Mouse (Mus musculus): ENCODE data around the gene Pnldc1. TPM values are rescaled to one million over a fixed set of nuclear protein-coding genes. Genes with fewer than 3 reads are reported as not detected.
A peak's percentile ranks its signal among the peaks of the same experiment; 100 is the strongest.
"Not testable (repeated sequence)": the region's sequence is repeated elsewhere in the genome, so short reads cannot be mapped to it uniquely, and the experiment has no call there.

Pnldc1 gene
- total RNA-seq, 2 experiments from 2014 or later, result 2.3 to 4.2 TPM

GRCm38 (mm10) chr17:12910391-12910790 is 361 bp upstream of the Pnldc1 start:
- no peak for DNase-seq (ENCODE audit: low spot score in 2 of 2)

GRCm38 (mm10) chr17:12906436-12906835 is 3.6 kb downstream of the Pnldc1 start:
- DNase-seq (ENCODE audit: low spot score in 2 of 2), result no peak

- DNase-seq (ENCODE audit: low spot score in 2 of 2), result no peak
Measured at GRCm38 (mm10) chr17:12905810-12906209, 4.2 kb downstream of the Pnldc1 start.

DNA sequence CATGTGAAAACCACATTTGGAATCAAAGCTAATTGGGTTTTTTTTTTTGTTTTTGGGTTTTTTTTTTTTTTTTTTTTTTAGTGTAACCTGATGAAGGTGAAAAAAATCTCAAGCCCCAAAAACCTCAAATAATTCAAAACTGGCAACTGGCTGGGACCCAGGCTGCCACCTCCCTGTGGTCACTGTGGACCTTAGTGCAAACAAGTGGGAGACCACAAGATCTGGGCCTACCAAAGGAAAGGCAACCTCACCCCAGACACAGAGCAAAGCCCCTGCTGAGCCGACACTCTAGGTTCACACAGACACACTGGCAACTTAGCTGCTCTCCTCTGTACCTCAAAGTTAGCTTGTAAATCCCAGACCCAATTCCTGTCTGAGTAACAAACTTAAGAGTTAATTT is 5.7 kb downstream of the Pnldc1 start:
- no peak for DNase-seq (ENCODE audit: low spot score in 2 of 2)

DNA sequence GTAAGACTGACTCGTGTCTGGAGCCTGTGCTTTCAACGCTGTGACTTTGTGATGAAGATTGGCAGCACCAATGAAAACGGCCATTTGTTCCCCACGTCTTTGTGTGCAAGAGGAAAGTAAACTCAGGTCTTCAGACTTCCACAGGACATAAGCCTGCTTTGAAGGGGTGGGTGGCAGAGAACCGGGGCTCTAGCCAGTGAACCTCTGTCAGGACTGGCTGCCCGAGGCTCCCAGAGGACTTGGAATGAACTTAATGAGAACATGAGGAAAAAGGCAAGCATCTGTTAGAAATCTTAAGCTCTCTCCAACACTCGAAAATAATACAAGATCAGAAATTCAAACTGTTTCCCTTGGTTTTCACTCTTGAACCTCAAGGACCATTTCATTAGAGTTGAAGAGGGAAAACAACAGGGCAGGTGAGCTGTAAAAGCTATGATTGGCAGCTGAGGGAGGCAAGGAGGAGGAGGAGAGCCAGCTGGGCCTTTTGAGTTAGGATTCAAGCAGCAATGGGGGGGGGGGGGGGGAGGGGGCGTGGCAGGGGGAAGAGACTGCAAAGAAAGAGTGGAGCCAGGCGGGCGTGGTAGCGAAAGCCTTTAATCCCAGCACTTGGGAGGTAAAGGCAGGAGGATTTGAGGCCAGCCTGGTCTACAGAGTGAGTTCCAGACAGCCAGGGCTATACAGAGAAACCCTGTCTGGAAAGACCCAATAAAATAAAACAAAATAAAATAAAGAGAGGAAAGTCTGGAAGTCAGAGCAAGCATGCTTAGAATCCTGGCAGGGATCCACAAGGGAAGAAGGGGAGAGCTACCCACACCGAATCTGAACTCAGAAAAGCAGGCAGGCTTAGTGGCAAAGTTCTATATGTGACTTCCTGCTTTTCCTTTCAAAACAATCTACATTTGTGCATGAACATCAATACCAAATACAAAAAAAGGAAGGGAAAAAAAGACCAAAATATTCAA is 6.4 kb downstream of the Pnldc1 start:
- no peak for DNase-seq (ENCODE audit: low spot score in 2 of 2)

- no peak for DNase-seq (ENCODE audit: low spot score in 2 of 2)
Measured at GRCm38 (mm10) chr17:12902291-12902690, 7.7 kb downstream of the Pnldc1 start.

- DNase-seq (ENCODE audit: low spot score in 2 of 2), result not testable (repeated sequence)
Measured at GRCm38 (mm10) chr17:12898607-12899006, 11.4 kb downstream of the Pnldc1 start.

- no peak for DNase-seq (ENCODE audit: low spot score in 2 of 2)
Measured at GRCm38 (mm10) chr17:12897674-12898073, 12.4 kb downstream of the Pnldc1 start.

DNA sequence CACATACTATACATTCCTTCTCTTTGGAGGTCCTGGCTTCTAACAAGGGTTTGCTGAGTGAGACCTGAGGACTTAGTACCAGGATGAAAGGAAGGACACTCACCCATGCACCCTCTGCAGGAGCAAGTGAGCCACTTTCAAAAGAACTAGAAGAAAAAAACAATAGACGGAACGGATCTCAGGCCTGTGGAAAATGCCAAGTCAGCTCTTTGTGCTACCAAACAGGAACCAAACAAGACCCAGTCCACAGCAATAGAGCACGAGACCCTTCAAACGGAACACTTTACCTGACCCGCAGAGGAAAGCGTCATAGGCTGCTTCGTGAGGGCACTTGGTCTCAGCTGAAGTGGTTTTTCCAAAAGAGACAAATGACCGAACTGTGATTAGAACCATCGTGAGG is 18.0 kb downstream of the Pnldc1 start:
- DNase-seq (ENCODE audit: low spot score in 2 of 2), result no peak

GRCm38 (mm10) chr17:12891054-12891453 is 19.0 kb downstream of the Pnldc1 start:
- no peak for DNase-seq (ENCODE audit: low spot score in 2 of 2)

GRCm38 (mm10) chr17:12887021-12887775 is 22.8 kb downstream of the Pnldc1 start:
- DNase-seq (ENCODE audit: low spot score in 2 of 2), result no peak

DNA sequence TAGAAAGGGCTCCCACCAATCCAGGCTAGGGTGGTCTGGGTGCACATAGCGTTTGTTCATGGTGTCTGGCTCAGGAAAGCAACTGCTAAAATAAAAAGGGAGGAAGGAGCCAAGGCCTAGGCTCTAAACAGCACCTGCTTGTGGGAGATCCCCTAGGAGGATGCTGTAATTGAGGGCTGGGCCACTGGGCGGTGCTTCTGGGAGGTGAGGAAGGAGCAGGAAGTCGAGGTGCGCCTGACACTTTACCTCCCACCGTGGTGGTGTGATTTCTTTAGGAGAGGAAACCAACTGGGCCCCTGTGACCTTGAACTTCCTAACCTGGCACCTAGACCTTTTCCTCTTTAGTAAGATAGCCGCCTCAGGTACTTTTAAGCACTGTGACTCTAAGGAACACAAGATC is 23.4 kb downstream of the Pnldc1 start:
- no peak for DNase-seq (ENCODE audit: low spot score in 2 of 2)

- DNase-seq (ENCODE audit: low spot score in 2 of 2), result no peak
Measured at GRCm38 (mm10) chr17:12881216-12881615, 28.8 kb downstream of the Pnldc1 start.

DNA sequence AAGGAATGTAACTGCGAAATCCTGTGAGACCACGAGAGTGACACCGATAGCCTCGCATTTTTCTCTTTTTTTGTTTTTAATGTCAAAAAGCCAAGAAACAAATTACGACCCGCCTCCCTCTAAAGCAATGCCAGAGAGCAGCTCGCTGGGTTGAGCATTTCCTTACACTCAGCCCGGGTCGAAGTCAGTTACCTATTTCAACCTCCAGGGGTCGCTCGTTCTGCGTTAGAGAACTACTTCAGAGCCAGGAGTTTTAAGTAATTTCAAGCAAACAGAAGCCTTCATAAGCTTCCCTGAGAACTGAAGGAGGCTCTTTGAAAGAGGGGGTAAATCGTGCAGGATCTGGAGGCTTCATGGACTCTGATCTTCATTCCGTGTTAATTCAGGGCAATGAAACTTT is 29.9 kb downstream of the Pnldc1 start:
- DNase-seq (ENCODE audit: low spot score in 2 of 2), result peak; percentile 84 to 86

- DNase-seq (ENCODE audit: low spot score in 2 of 2), result no peak
Measured at GRCm38 (mm10) chr17:12875734-12876133, 34.3 kb downstream of the Pnldc1 start, which contains the start of gene Mrgprh. TSS of gene Mrgprh (plus strand) at chr17:12876034.

DNA sequence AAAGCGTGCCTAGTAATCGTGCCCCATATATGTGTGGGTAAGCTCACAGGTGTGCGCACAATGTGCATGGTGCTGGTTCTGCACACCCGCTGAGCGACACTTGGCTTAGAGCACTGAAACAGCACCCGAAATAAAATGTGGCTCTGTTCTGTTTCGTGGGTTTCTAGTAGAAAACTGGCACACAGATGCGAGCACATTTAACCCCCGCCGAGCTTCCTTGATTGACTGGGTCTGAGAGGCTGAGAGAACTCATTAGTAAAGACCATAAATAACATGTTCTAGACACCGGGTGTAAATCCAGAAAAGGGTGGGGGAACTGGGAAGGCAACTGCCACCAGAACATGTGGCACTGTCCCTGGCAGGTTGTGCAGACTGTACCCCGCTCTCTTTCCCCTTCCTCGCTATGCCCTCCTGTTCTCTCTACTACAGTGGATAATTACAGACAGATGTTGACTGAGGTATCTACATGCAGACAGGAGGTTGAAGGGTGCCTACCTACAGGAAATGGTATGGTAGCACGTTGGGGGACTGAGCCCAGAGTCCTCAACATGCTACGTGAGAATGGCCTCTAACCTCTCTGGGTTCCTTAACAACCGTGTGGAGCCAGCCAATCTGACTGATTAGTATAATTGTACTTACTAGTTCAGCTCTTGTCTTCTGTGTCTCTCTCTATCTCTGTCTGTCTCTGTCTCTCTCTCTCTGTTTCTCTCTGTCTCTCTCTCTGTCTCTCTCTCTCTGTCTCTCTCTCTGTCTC is 37.6 kb downstream of the Pnldc1 start:
- peak in 1 of 2 experiments; percentile 36 for DNase-seq (ENCODE audit: low spot score in 2 of 2)

- DNase-seq (ENCODE audit: low spot score in 2 of 2), result no peak
Measured at GRCm38 (mm10) chr17:12868640-12869039, 41.4 kb downstream of the Pnldc1 start.

- DNase-seq (ENCODE audit: low spot score in 2 of 2), result no peak
Measured at GRCm38 (mm10) chr17:12868043-12868442, 42.0 kb downstream of the Pnldc1 start, which contains the start of gene Mas1. TSS of gene Mas1 (minus strand) at chr17:12868143.

GRCm38 (mm10) chr17:12866853-12867252 is 43.2 kb downstream of the Pnldc1 start:
- peak; percentile 70 to 71 for DNase-seq (ENCODE audit: low spot score in 2 of 2)

GRCm38 (mm10) chr17:12865407-12865806 is 44.6 kb downstream of the Pnldc1 start:
- no peak for DNase-seq (ENCODE audit: low spot score in 2 of 2)

DNA sequence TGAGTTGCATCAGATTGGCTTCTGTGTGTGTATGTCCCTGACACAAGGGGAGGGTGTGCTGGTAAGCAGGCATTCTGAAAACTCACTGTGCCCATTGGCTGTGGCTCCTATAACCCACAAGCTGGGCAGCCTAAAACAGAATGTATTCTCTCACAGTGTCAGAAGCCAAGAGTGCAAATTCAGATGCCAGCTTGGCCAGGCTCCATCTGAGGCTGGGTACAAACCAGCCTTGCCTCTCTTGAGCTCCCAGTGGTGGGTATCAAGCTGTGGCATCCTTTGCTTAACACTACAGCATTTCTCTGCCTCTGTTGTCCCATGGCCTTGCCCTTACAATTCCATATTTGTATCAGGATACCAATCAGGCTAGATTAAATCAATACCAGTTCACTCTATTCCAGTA is 45.9 kb downstream of the Pnldc1 start:
- no peak for DNase-seq (ENCODE audit: low spot score in 2 of 2)
